Mouse (Mus musculus) stomach, embryonic 15.5 days (tissue): ENCODE measurements around the gene Acat2. TPM values are rescaled to one million over a fixed set of nuclear protein-coding genes. Genes with fewer than 3 reads are reported as not detected.
A peak's percentile ranks its signal among the peaks of the same experiment; 100 is the strongest.
"Not testable (repeated sequence)": the region's sequence is repeated elsewhere in the genome, so short reads cannot be mapped to it uniquely, and the experiment has no call there.

Experiments
- ATAC-seq: fragments of 200-750 bp; cut with Nextera tagmentation; 2 replicates; pipeline ENCODE4 v1.8.0; 2017; ENCODE audit warnings: low read depth, moderate number of reproducible peaks, moderate TSS enrichment; ENCODE audit not compliant: insufficient read depth, low FRiP score
- H3K27ac ChIP-seq: fragments of 300-500 bp; sonication (generic); 2 replicates; pipeline ENCODE4 v1.5.1; 2015; ENCODE audit warnings: mild to moderate bottlenecking, inconsistent platforms
- H3K27me3 ChIP-seq: fragments of 300-500 bp; sonication (generic); replicated peaks from 2 replicates; pipeline ENCODE4 v1.6.1; 2015; ENCODE audit warnings: inconsistent platforms
- H3K36me3 ChIP-seq: fragments of 300-500 bp; sonication (generic); 2 replicates; pipeline ENCODE4 v1.6.1; 2015; ENCODE audit warnings: inconsistent platforms
- H3K4me1 ChIP-seq: fragments of 300-500 bp; sonication (generic); 2 replicates; pipeline ENCODE4 v1.6.1; 2015; ENCODE audit warnings: inconsistent platforms
- H3K4me2 ChIP-seq: fragments of 300-500 bp; sonication (generic); 2 replicates; pipeline ENCODE4 v1.6.1; 2015; ENCODE audit warnings: mild to moderate bottlenecking, inconsistent platforms
- H3K4me3 ChIP-seq: fragments of 300-500 bp; sonication (generic); replicated peaks from 2 replicates; pipeline ENCODE4 v1.5.1; 2015; ENCODE audit warnings: inconsistent platforms
- H3K9ac ChIP-seq: fragments of 300-500 bp; sonication (generic); 2 replicates; pipeline ENCODE4 v1.6.1; 2015; ENCODE audit warnings: inconsistent platforms
- H3K9me3 ChIP-seq: fragments of 300-500 bp; sonication (generic); 2 replicates; pipeline ENCODE4 v1.6.1; 2016; ENCODE audit warnings: inconsistent platforms
- WGBS: fragments of 180-500 bp; shearing (Covaris S2); methylation state at CpG from one replicate; pipeline ENCODE4 v1.1.7; 2015; 5-methylcytosine and 5-hydroxymethylcytosine counted together
- polyA plus RNA-seq: library from polyadenylated mRNA; unstranded; fragments of >200 nt; fragmentation: Nextera tagmentation; extraction: Ambion mirVana; gene quantifications from 2 replicates; pipeline ENCODE4 v1.2.1, GENCODE M21; 2015

The Acat2 gene
- polyA plus RNA-seq, result 146 and 154 TPM in 2 replicates

DNA sequence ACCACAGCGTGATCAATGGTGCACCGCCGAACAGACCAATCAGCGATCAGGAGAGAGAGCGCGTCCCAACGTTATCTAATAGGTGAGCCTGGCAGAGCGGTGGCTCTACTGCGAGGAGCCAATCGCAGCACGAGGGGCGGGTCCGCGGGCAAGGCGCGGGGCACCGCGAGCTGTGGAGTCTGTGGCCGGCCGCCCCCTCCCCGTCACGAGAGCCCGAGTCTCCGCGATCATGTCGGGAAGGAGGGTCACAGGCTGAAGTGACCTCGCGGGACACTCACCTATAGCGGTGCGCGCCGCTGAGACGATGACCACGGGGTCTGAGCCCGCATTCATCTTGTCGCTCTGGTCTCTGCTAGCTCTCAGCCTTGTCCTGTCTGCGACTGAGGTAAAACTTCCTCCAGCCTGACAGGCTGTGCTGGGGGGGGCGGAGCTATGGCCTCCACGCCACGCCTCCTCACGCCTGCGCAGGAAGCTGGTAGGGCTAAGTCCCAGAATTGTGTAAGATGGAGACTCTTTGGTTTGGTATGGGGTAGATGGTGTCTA, at the start of gene Acat2:
TSS of gene Acat2 (minus strand) at position 417 of the 543 bp plus-strand sequence.
- Histone ChIP-seq H3K9me3 (no peaks in the 10 kb centered on the region), H3K27me3 (no peaks in the 10 kb centered on the region), H3K9ac (peak within 1 kb of the TSS; percentile 50; the same call in 1 of the 2 replicates), H3K4me3 (peak within 1 kb of the TSS; percentile 82), H3K27ac (peak within 1 kb of the TSS; percentile 91), H3K4me1 (peaks cover 6% of the 10 kb centered on the region; the same call in 1 of the 2 replicates), H3K36me3 (peaks cover 9% of the 10 kb centered on the region; the same call in 1 of the 2 replicates), H3K4me2 (peak within 1 kb of the TSS; percentile 86)
- ATAC-seq, result peak; percentile 98
- WGBS, result under 1% methylated on average over 36 of the region's 42 CpGs

DNA sequence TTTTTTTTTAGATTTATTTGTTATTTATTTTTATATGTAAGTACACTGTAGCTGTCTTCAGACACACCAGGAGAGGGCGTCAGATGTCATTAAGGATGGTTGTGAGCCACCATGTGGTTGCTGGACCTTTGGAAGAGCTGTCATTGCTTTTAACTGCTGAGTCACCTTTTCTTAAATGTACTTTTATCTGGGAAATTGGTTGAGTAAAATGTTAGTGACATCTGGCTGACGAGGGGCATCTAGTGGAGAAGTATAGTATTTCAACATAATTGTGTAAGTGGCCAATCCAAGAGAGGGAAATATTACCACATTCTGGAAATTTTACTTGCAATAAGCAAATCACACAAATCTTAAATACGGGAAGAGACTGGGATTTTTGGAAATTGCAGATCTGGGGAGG, 49.3 kb upstream of the Acat2 start:
- Histone ChIP-seq H3K4me2 (no peak overlapping the region), H3K9ac (no peak overlapping the region), H3K4me1 (no peaks in the 10 kb centered on the region; the same call in 1 of the 2 replicates), H3K27me3 (no peaks in the 10 kb centered on the region), H3K27ac (no peak overlapping the region), H3K36me3 (peaks cover 8% of the 10 kb centered on the region; the same call in 1 of the 2 replicates), H3K9me3 (no peaks in the 10 kb centered on the region), H3K4me3 (no peak overlapping the region)
- 23% methylated on average over 3 of the region's 3 CpGs for WGBS
- no peak for ATAC-seq

DNA sequence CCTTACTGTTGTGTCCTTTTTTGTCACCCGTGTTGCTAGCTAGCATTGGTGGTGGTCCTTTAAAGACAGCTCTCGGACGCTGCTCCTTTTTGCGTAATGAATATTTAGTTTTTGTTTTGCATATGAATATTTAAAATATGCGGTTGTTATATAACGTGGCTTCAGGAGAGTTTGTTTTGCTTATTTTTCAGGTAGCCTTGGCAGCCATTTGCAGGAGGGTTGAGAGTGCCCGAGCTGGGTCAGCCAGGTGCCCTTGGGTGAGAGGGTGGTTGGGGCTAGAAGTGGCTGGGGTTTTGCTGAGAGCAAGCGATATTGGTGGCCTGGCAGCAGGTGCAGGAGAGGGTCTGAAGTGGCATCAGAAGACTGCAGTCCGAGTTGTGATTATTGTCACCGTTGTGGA, 48.0 kb upstream of the Acat2 start:
- Histone ChIP-seq H3K36me3 (peaks cover 4% of the 10 kb centered on the region; the same call in 1 of the 2 replicates), H3K9ac (peak overlapping the region; percentile 69), H3K4me2 (peak overlapping the region; percentile 73), H3K9me3 (no peaks in the 10 kb centered on the region), H3K4me1 (no peaks in the 10 kb centered on the region; the same call in 1 of the 2 replicates), H3K27ac (peak overlapping the region; percentile 93), H3K4me3 (peak overlapping the region; percentile 95), H3K27me3 (no peaks in the 10 kb centered on the region)
- 3% methylated on average over 10 of the region's 10 CpGs for WGBS
- ATAC-seq, result no peak

DNA sequence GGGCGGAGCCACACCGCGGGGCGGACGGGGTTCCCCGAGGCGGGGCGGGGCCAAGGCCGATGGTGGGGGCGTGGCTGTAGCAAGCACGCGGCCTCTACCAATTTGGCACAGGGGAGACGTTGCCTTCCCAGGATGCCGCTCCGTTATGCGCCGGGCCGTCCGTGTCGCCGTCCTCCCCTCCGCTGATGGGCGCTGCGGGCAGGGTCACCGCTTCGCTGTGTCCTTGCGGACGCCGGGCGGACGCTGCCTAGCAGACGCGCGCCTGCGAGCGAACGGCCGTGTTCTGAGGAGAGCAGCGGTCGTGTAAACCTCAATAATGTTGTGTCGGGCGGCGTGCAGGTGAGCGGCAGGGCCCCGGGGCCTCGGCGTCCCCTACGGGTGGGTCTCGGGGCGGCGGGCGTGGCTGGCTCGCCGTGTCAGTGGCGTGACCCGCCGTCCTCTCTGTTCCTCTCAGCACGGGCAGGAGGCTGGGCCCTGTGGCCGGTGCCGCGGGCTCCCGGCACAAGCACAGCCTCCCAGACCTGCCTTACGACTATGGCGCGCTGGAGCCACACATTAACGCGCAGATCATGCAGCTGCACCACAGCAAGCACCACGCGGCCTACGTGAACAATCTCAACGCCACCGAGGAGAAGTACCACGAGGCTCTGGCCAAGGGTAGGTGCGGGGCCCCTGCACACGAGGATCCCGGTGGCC, 47.3 kb upstream of the Acat2 start:
- peaks cover 4% of the 10 kb centered on the region; the same call in 1 of the 2 replicates for H3K36me3 ChIP-seq
- peak overlapping the region; percentile 69 for H3K9ac ChIP-seq
- H3K4me1 ChIP-seq, result no peaks in the 10 kb centered on the region; the same call in 1 of the 2 replicates
- H3K27ac ChIP-seq, result peak overlapping the region; percentile 93
- ATAC-seq, result peak; percentile 99
- H3K4me3 ChIP-seq, result peak overlapping the region; percentile 95
- H3K4me2 ChIP-seq, result peak overlapping the region; percentile 73
- WGBS, result under 1% methylated on average over 71 of the region's 76 CpGs
- H3K9me3 ChIP-seq, result no peaks in the 10 kb centered on the region
- no peaks in the 10 kb centered on the region for H3K27me3 ChIP-seq

DNA sequence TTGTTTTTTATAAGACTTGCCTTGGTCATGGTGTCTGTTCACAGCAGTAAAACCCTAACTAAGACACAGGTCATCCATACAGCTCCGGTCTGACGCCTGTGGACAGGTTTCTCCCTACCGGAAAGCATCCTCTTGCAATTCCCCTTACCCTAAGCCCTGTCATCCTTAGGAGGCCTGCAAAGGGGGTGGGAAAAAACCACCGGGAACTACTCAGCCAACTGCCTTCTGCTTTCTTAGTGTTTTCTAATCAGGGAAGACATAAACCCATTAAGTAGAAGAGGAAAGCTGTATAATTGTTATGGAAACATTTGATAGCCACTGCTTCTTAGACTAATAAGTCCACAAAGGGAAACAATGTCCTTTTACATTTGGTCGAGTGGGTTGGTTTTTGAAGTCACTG, 46.4 kb upstream of the Acat2 start:
- Histone ChIP-seq H3K9ac (no peak overlapping the region), H3K27ac (no peak overlapping the region; the same call in 1 of the 2 replicates), H3K9me3 (no peaks in the 10 kb centered on the region), H3K4me2 (peak overlapping the region; percentile 73), H3K36me3 (peaks cover 2% of the 10 kb centered on the region; the same call in 1 of the 2 replicates), H3K4me1 (no peaks in the 10 kb centered on the region; the same call in 1 of the 2 replicates), H3K27me3 (no peaks in the 10 kb centered on the region), H3K4me3 (peak overlapping the region; percentile 95)
- ATAC-seq, result no peak
- 50% methylated on average over 5 of the region's 5 CpGs for WGBS

DNA sequence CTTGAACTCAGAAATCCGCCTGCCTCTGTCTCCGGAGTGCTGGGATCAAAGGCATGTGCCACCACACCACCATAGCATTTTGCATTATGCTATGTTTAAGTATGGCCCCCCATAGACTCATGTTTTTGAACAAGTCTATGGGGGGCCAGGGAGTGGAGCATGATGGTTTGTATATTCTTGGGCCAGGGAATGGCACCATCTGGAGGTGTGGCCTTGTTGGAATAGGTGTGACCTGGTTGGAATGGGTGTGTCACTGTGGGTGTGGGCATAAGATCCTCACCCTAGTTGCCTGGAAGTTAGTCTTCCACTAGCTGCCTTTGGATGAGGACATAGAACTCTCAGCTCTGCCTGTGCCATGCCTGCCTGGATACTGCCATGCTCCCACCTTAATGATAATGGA, 46.0 kb upstream of the Acat2 start, which contains the start of gene Sod2:
TSS of gene Sod2 (plus strand) at position 301 of the 400 bp plus-strand sequence.
- not testable (repeated sequence) for ATAC-seq, H3K36me3 ChIP-seq
- WGBS, result 93% methylated on average over 2 of the region's 2 CpGs

DNA sequence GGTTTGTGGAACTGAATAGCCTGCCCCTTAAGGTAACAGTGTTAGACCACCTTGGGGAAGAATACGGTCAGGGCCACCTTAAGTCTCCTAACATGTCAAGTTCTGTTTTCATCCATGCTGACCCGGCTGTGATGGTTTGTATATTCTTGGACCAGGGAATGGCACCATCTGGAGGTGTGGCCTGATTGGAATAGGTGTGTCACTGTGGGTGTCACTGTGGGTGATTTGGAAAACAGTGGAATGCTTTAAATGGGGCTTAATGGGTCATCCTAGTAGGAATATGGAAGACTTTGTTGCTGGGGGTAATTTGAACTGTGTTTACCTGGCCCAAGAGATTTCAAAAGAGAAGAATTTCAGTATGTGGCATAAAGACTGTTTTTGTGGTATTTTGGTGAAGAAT, 43.9 kb upstream of the Acat2 start:
- not testable (repeated sequence) for ATAC-seq, H3K27me3 ChIP-seq, H3K9me3 ChIP-seq, H3K4me3 ChIP-seq, H3K4me2 ChIP-seq, H3K4me1 ChIP-seq, H3K27ac ChIP-seq, H3K9ac ChIP-seq, H3K36me3 ChIP-seq
- 76% methylated on average over 2 of the region's 2 CpGs for WGBS

More for the DNA sequence above, 46.0 kb upstream of the Acat2 start, which contains the start of gene Sod2:
- H3K4me1 ChIP-seq, H3K9me3 ChIP-seq, H3K9ac ChIP-seq, H3K27me3 ChIP-seq: not testable (repeated sequence)
- peak within 1 kb of the TSS; percentile 78 for H3K27ac ChIP-seq
- H3K4me2 ChIP-seq, result peak within 1 kb of the TSS; percentile 73
- peak within 1 kb of the TSS; percentile 95 for H3K4me3 ChIP-seq

DNA sequence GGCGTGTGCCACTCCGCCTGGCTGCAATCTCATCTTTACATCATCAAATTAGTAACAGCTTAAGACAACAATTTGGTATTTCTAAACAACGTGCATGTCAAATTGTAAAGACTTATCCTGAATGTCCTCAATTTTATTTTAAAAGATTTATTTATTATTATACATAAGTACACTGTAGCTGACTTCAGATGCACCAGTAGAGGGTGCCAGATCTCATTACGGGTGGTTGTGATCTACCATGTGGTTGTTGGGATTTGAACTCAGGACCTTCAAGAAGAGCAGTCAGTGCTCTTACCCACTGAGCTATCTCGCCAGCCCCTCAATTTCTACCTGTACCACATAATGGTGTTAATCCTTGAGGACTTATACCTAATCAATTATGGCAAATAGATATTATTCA, 41.7 kb upstream of the Acat2 start:
- not testable (repeated sequence) for H3K27ac ChIP-seq, H3K27me3 ChIP-seq, H3K9ac ChIP-seq, H3K4me2 ChIP-seq, ATAC-seq, H3K36me3 ChIP-seq, H3K4me1 ChIP-seq, H3K9me3 ChIP-seq, H3K4me3 ChIP-seq
- 88% methylated on average over 5 of the region's 5 CpGs for WGBS

DNA sequence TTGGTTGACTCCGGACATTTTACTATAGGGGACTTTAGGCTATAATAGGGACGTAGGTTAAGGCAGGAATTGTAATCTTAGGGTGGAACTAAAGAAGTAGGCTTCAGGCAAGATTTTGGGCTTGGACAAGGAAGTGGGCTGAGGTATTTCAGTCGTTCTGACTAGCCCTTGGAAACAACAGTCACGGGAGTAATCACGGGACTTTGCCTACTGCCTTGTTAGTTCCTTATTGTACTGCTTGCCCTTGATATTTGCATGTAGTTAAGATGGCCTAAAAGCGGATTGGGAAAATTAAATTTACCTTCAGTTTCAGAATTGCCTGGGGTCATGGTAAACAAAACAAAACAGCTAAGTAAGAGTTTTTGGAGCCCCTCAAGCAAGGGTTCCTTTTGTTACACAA, 38.5 kb upstream of the Acat2 start:
- Histone ChIP-seq H3K4me1 (no peaks in the 10 kb centered on the region), H3K4me3 (no peak overlapping the region), H3K27ac (no peak overlapping the region), H3K9ac (no peak overlapping the region), H3K4me2 (no peak overlapping the region), H3K9me3 (no peaks in the 10 kb centered on the region), H3K27me3 (no peaks in the 10 kb centered on the region), H3K36me3 (no peaks in the 10 kb centered on the region)
- WGBS, result 79% methylated on average over 6 of the region's 6 CpGs
- no peak for ATAC-seq

DNA sequence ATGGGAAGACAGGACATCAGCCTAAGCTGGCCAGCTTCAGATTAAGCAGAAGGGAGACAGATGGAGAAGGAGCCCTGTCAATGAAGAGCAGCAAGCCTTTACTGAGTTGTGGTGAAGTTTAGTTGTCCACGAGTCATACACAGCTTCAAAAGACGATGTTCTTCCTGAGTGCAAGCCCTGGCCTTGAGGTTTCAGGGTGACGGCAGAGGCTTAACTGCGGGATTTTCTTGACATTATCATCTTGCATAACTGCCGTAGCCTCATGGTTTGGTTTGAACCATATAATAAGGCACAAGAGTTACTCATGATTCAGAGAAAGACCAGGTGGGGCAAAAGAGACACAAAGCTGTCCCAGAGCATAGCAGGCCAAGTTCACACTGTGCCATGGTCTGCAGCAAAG, 37.3 kb upstream of the Acat2 start:
- whole genome bisulfite sequencing, result 86% methylated on average over 5 of the region's 5 CpGs
- Histone ChIP-seq H3K36me3 (no peaks in the 10 kb centered on the region), H3K4me3 (no peak overlapping the region), H3K9me3 (no peaks in the 10 kb centered on the region), H3K4me1 (no peaks in the 10 kb centered on the region), H3K4me2 (no peak overlapping the region), H3K27me3 (no peaks in the 10 kb centered on the region), H3K9ac (no peak overlapping the region), H3K27ac (no peak overlapping the region)
- ATAC-seq, result no peak

DNA sequence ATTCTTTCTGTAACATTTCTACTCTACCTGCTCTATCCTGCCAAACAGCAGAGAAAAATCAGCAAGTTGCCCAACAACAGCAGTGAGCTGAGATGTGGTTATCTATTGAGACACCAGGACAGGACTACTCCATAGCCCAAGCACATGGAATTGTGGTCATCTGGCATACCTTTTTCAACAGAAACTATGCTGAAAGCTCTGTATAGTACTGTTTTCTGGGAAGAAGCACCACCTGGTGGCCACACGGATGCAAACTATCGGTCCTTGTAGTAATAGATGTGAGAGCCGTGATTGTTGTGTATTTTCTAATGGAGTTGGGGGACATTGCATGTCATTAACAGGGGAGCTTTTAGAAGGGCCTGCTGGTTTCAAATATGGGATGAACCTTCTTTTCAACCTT, 35.8 kb upstream of the Acat2 start:
- no peak overlapping the region for H3K4me2 ChIP-seq
- no peak overlapping the region for H3K27ac ChIP-seq
- 18% methylated on average over 3 of the region's 3 CpGs for WGBS
- no peaks in the 10 kb centered on the region for H3K36me3 ChIP-seq
- no peaks in the 10 kb centered on the region for H3K9me3 ChIP-seq
- H3K4me3 ChIP-seq, result no peak overlapping the region
- no peaks in the 10 kb centered on the region for H3K4me1 ChIP-seq
- no peak for ATAC-seq
- no peaks in the 10 kb centered on the region for H3K27me3 ChIP-seq
- H3K9ac ChIP-seq, result no peak overlapping the region

DNA sequence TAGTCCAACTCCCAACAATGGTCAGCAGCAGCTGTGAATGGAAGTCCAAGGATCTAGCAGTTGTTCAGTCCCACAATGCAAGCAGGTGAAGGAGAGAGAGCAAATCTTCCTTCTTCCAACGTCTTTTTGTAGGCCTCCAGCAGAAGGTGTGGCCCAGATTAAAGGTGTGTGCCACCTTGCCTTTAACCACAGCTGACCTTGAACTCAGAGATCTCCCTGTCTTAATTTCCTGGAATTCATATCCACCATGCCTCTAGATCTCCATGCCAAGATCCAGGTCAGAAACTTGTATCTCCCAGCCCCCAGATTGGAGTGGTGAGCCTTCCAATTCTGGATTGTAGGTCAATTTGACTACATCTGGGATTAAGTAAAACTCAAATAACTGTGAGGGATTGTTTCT, 33.5 kb upstream of the Acat2 start, which contains the start of gene Wtap:
TSS of gene Wtap (minus strand) at position 101 of the 400 bp plus-strand sequence.
- H3K4me1 ChIP-seq, result peaks cover 4% of the 10 kb centered on the region; the same call in 1 of the 2 replicates
- no peaks in the 10 kb centered on the region for H3K9me3 ChIP-seq
- no peaks in the 10 kb centered on the region for H3K27me3 ChIP-seq
- no peaks in the 10 kb centered on the region for H3K36me3 ChIP-seq
- peak within 1 kb of the TSS; percentile 100 for H3K4me3 ChIP-seq
- peak within 1 kb of the TSS; percentile 67 for H3K4me2 ChIP-seq
- peak within 1 kb of the TSS; percentile 58; the same call in 1 of the 2 replicates for H3K9ac ChIP-seq
- peak within 1 kb of the TSS; percentile 100 for H3K27ac ChIP-seq
- ATAC-seq, result no peak
- 61% methylated on average over 1 of the region's 1 CpGs for WGBS
